Mouse (Mus musculus): ENCODE data around the gene Cox6b1. TPM values are rescaled to one million over a fixed set of nuclear protein-coding genes. Genes with fewer than 3 reads are reported as not detected.

Cox6b1 gene
- polyA plus RNA-seq, 1 experiment: 15.7 TPM

GRCm38 (mm10) chr7:30599933-30600353 is 26.0 kb downstream of the Cox6b1 start:
- Histone ChIP-seq H3K27me3 (ENCODE audit: control insufficient read depth) (peaks cover 9% of the 10 kb centered on the region), H3K4me1 (ENCODE audit: control insufficient read depth) (peaks cover 20% of the 10 kb centered on the region), H3K36me3 (ENCODE audit: control insufficient read depth) (no peaks in the 10 kb centered on the region), H3K9me3 (ENCODE audit: control insufficient read depth, low read length) (no peaks in the 10 kb centered on the region), H3K4me3 (replicated peaks) (peak overlapping the region; percentile 39)
- TF ChIP-seq TAL1 (IDR thresholded peaks at IDR 0.05; ENCODE audit: low read length): no peak
- no peak for TF ChIP-seq GATA1 (IDR thresholded peaks at IDR 0.05; ENCODE audit: low read length)

- Histone ChIP-seq H3K9me3 (ENCODE audit: control insufficient read depth, low read length) (no peaks in the 10 kb centered on the region), H3K4me3 (replicated peaks) (peak within 1 kb of the TSS; percentile 39), H3K4me1 (ENCODE audit: control insufficient read depth) (peaks cover 32% of the 10 kb centered on the region), H3K36me3 (ENCODE audit: control insufficient read depth) (no peaks in the 10 kb centered on the region), H3K27me3 (ENCODE audit: control insufficient read depth) (peaks cover 11% of the 10 kb centered on the region)
- TF ChIP-seq TAL1 (IDR thresholded peaks at IDR 0.05; ENCODE audit: low read length) (no peak), GATA1 (IDR thresholded peaks at IDR 0.05; ENCODE audit: low read length) (no peak)
Measured at GRCm38 (mm10) chr7:30598786-30599185, 27.2 kb downstream of the Cox6b1 start, which contains the start of gene Zbtb32. TSS of gene Zbtb32 (minus strand) at chr7:30598909.

GRCm38 (mm10) chr7:30596811-30597210 is 29.1 kb downstream of the Cox6b1 start:
- Histone ChIP-seq H3K27me3 (ENCODE audit: control insufficient read depth) (peaks cover 11% of the 10 kb centered on the region), H3K4me1 (ENCODE audit: control insufficient read depth) (peaks cover 42% of the 10 kb centered on the region), H3K4me3 (replicated peaks) (no peak overlapping the region), H3K9me3 (ENCODE audit: control insufficient read depth, low read length) (no peaks in the 10 kb centered on the region), H3K36me3 (ENCODE audit: control insufficient read depth) (no peaks in the 10 kb centered on the region)
- TF ChIP-seq TAL1 (IDR thresholded peaks at IDR 0.05; ENCODE audit: low read length) (no peak), GATA1 (IDR thresholded peaks at IDR 0.05; ENCODE audit: low read length) (no peak)

GRCm38 (mm10) chr7:30596093-30596492 is 29.9 kb downstream of the Cox6b1 start:
- TF ChIP-seq GATA1 (IDR thresholded peaks at IDR 0.05; ENCODE audit: low read length) (no peak), TAL1 (IDR thresholded peaks at IDR 0.05; ENCODE audit: low read length) (no peak)
- no peaks in the 10 kb centered on the region for H3K36me3 ChIP-seq (ENCODE audit: control insufficient read depth)
- H3K9me3 ChIP-seq (ENCODE audit: control insufficient read depth, low read length): no peaks in the 10 kb centered on the region
- H3K4me1 ChIP-seq (ENCODE audit: control insufficient read depth): peaks cover 45% of the 10 kb centered on the region
- H3K27me3 ChIP-seq (ENCODE audit: control insufficient read depth): peaks cover 11% of the 10 kb centered on the region
- H3K4me3 ChIP-seq (replicated peaks): no peak overlapping the region

GRCm38 (mm10) chr7:30594510-30595024 is 31.4 kb downstream of the Cox6b1 start:
- peaks cover 11% of the 10 kb centered on the region for H3K27me3 ChIP-seq (ENCODE audit: control insufficient read depth)
- H3K9me3 ChIP-seq (ENCODE audit: control insufficient read depth, low read length): no peaks in the 10 kb centered on the region
- H3K4me1 ChIP-seq (ENCODE audit: control insufficient read depth): peaks cover 41% of the 10 kb centered on the region
- TF ChIP-seq TAL1 (IDR thresholded peaks at IDR 0.05; ENCODE audit: low read length) (no peak), GATA1 (IDR thresholded peaks at IDR 0.05; ENCODE audit: low read length) (no peak)
- H3K36me3 ChIP-seq (ENCODE audit: control insufficient read depth): no peaks in the 10 kb centered on the region
- no peak overlapping the region for H3K4me3 ChIP-seq (replicated peaks)

- no peak overlapping the region for H3K4me3 ChIP-seq (replicated peaks)
- H3K4me1 ChIP-seq (ENCODE audit: control insufficient read depth): peaks cover 47% of the 10 kb centered on the region
- no peak for TF ChIP-seq GATA1 (IDR thresholded peaks at IDR 0.05; ENCODE audit: low read length)
- TF ChIP-seq TAL1 (IDR thresholded peaks at IDR 0.05; ENCODE audit: low read length): no peak
- no peaks in the 10 kb centered on the region for H3K9me3 ChIP-seq (ENCODE audit: control insufficient read depth, low read length)
- peaks cover 11% of the 10 kb centered on the region for H3K27me3 ChIP-seq (ENCODE audit: control insufficient read depth)
- no peaks in the 10 kb centered on the region for H3K36me3 ChIP-seq (ENCODE audit: control insufficient read depth)
Measured at GRCm38 (mm10) chr7:30593579-30594509, 32.1 kb downstream of the Cox6b1 start.

- TF ChIP-seq TAL1 (IDR thresholded peaks at IDR 0.05; ENCODE audit: low read length): no peak
- TF ChIP-seq GATA1 (IDR thresholded peaks at IDR 0.05; ENCODE audit: low read length): no peak
- Histone ChIP-seq H3K27me3 (ENCODE audit: control insufficient read depth) (peaks cover 11% of the 10 kb centered on the region), H3K36me3 (ENCODE audit: control insufficient read depth) (no peaks in the 10 kb centered on the region), H3K9me3 (ENCODE audit: control insufficient read depth, low read length) (no peaks in the 10 kb centered on the region), H3K4me3 (replicated peaks) (no peak overlapping the region), H3K4me1 (ENCODE audit: control insufficient read depth) (peaks cover 48% of the 10 kb centered on the region)
Measured at GRCm38 (mm10) chr7:30592772-30593423, 33.1 kb downstream of the Cox6b1 start.

- H3K9me3 ChIP-seq (ENCODE audit: control insufficient read depth, low read length): no peaks in the 10 kb centered on the region
- no peak for TF ChIP-seq GATA1 (IDR thresholded peaks at IDR 0.05; ENCODE audit: low read length)
- TF ChIP-seq TAL1 (IDR thresholded peaks at IDR 0.05; ENCODE audit: low read length): no peak
- H3K4me3 ChIP-seq (replicated peaks): no peak overlapping the region
- peaks cover 61% of the 10 kb centered on the region for H3K4me1 ChIP-seq (ENCODE audit: control insufficient read depth)
- H3K36me3 ChIP-seq (ENCODE audit: control insufficient read depth): peaks cover 8% of the 10 kb centered on the region
- H3K27me3 ChIP-seq (ENCODE audit: control insufficient read depth): peaks cover 8% of the 10 kb centered on the region
Measured at GRCm38 (mm10) chr7:30591605-30591951, 34.4 kb downstream of the Cox6b1 start.
